Mouse (Mus musculus): Measurements from ENCODE around the gene Fpr-rs6.

Fpr-rs6 gene

DNA sequence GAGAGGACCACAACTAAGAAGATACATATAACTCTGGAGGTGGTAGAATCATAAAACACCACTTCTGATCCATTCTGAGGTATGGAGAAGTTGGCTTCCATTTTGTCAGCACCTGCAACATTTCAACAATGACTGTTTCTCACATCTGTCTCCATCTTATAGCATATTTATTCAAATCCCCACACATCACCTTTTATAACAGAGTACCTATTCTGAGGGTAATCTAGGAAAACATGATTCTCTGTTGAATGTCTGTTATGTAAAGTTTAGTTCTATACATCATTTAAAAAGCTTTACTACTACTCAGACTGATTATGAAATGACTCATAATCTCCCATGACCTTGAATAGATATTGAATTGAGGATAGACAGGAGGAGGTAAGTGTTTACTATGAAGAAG is at the start of gene Fpr-rs6:
Gene Fpr-rs6 (minus strand): TSS at position 101 of the 400 bp plus-strand sequence.
- in situ Hi-C loops (cut with MboI): no loop called here
